ENCODE assay signal across 29 mouse cellular contexts in the genomic region with DNA sequence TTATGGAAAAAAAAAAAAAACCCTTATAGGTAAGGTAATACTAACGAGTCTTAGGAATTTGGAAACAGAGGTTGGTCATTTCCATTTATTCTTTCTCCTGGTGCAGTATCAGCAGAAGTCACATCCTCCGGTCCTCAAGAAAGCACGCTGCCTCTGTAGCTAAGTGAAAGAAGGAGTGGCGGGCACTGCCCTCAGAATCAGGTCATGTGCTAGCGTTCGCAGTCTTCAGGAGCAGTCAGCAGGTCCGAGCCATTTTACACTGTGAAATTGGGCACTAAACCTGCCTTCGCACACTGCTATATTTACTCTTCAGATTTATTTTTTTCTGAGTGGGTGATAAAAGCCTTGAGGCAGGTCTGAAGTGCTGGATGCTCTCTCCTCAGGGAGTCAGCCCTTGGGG. TPM values are rescaled to one million over a fixed set of nuclear protein-coding genes. Genes with fewer than 3 reads are reported as not detected.
DNase-seq lines count a peak whose midpoint lies in the region; ATAC-seq and TF ChIP-seq lines count a peak whose summit lies in the region.
"Had no signal": no experiment of that assay in that cellular context is flagged by ENCODE, and none has a peak within 500 bp of the region (broad histone marks: within the 10 kb centered on the region; RNA-seq: fewer than 3 reads in every experiment).

No protein-coding gene starts in this region.

- WGBS in liver, embryonic 15.5 days (ENCODE audit: insufficient replicate concordance) = 48% methylated on average over 8 of the region's 8 CpGs
- WGBS in liver, embryonic 11.5 days = 70% methylated on average over 8 of the region's 8 CpGs
- WGBS in liver, postnatal 0 days (ENCODE audit: insufficient replicate concordance) = 61% methylated on average over 8 of the region's 8 CpGs

- no peak for DNase-seq in frontal cortex, adult 2 months (ENCODE audit: extremely low spot score in 1 of 2, low spot score in 1 of 2)
- DNase-seq in liver, embryonic 11.5 days (ENCODE audit: low spot score) = no peak
- DNase-seq in liver, postnatal 0 days = no peak
- DNase-seq in testis, postnatal 10 days (ENCODE audit: low spot score) = no peak
- no peak for DNase-seq in right cerebral cortex, postnatal 10 days (ENCODE audit: low spot score in 2 of 2)
- DNase-seq: adrenal gland, adult 8-10 months; cerebellum, adult 11 months; cerebellum, adult 9-10 months; gastrocnemius, postnatal 10 days; heart, postnatal 36 days; kidney, adult 9 months; kidney, postnatal 25 days; lung, adult 18-20 months; lung, postnatal 4 days; retina, postnatal 1 day; spleen, adult 18-20 months; thymus, postnatal 4 days had no signal

- ATAC-seq in frontal cortex, adult (ENCODE audit: low TSS enrichment) = peak; percentile 66
- ATAC-seq in liver, embryonic 15.5 days (ENCODE audit: insufficient read depth) = no peak
- ATAC-seq in liver, embryonic 11.5 days (replicated peaks; ENCODE audit: low FRiP score) = no peak
- ATAC-seq in liver, postnatal 0 days = no peak
- ATAC-seq: forebrain, embryonic 16.5 days; intestine, postnatal 0 days; lung, postnatal 0 days had no signal

- TF ChIP-seq CTCF in liver, postnatal 0 days (IDR thresholded peaks at IDR 0.05; ENCODE audit: low read depth) = no peak

- H3K4me1 ChIP-seq in liver, embryonic 15.5 days (replicated peaks) = no peaks in the 10 kb centered on the region
- H3K4me1 ChIP-seq in liver, embryonic 11.5 days (replicated peaks; ENCODE audit: control insufficient read depth, insufficient read depth, low read length) = no peaks in the 10 kb centered on the region
- 0 out of 2 replicates have a peak, but pooled peaks cover 2% of the 10 kb centered on the region for H3K4me1 ChIP-seq in liver, postnatal 0 days (ENCODE audit: insufficient read depth)
- H3K4me1 ChIP-seq: hindbrain, embryonic 13.5 days; limb, embryonic 15.5 days; midbrain, embryonic 12.5 days had no signal

- 0 out of 2 replicates have a peak overlapping the region, but pooled peaks have one; percentile 14 for H3K4me2 ChIP-seq in liver, embryonic 15.5 days
- H3K4me2 ChIP-seq in liver, embryonic 11.5 days = no peak overlapping the region; the same call in 1 of the 2 replicates
- H3K4me2 ChIP-seq in liver, postnatal 0 days (ENCODE audit: low read depth, low read length) = peak overlapping the region; percentile 44; the same call in 1 of the 2 replicates
- H3K4me2 ChIP-seq in myocyte (ENCODE audit: low read depth) = peak overlapping the region; percentile 60
- H3K4me2 ChIP-seq: heart, embryonic 11.5 days; hindbrain, embryonic 13.5 days; limb, embryonic 15.5 days; midbrain, embryonic 12.5 days had no signal

- no peaks in the 10 kb centered on the region for H3K36me3 ChIP-seq in liver, embryonic 15.5 days (replicated peaks)
- no peaks in the 10 kb centered on the region for H3K36me3 ChIP-seq in liver, embryonic 11.5 days (ENCODE audit: control insufficient read depth, insufficient read depth, low read length)
- H3K36me3 ChIP-seq in liver, postnatal 0 days (replicated peaks; ENCODE audit: insufficient read depth, low read length) = no peaks in the 10 kb centered on the region
- peaks cover 6% of the 10 kb centered on the region for H3K36me3 ChIP-seq in myocyte (ENCODE audit: control insufficient read depth, insufficient read depth)
- H3K36me3 ChIP-seq: G1E; limb, embryonic 15.5 days had no signal

- H3K27ac ChIP-seq in liver, embryonic 15.5 days (replicated peaks) = no peak overlapping the region
- H3K27ac ChIP-seq in liver, embryonic 11.5 days (ENCODE audit: low read depth, low read length) = no peak overlapping the region
- no peak overlapping the region for H3K27ac ChIP-seq in liver, postnatal 0 days (ENCODE audit: low read depth)
- H3K27ac ChIP-seq: hindbrain, embryonic 13.5 days; limb, embryonic 15.5 days; midbrain, embryonic 12.5 days had no signal

- H3K4me3 ChIP-seq in liver, embryonic 15.5 days (replicated peaks) = no peak overlapping the region
- no peak overlapping the region for H3K4me3 ChIP-seq in liver, embryonic 11.5 days (ENCODE audit: low read depth, low read length)
- H3K4me3 ChIP-seq in liver, postnatal 0 days (ENCODE audit: low read depth, low read length) = no peak overlapping the region
- no peak overlapping the region for H3K4me3 ChIP-seq in myocyte
- H3K4me3 ChIP-seq: erythroblast, embryonic 14.5 days; hindbrain, embryonic 13.5 days; limb, embryonic 15.5 days; midbrain, embryonic 12.5 days had no signal

- no peak for TF ChIP-seq EP300 in liver, postnatal 0 days (IDR thresholded peaks at IDR 0.05; ENCODE audit: low read depth)

- no peaks in the 10 kb centered on the region for H3K27me3 ChIP-seq in liver, embryonic 15.5 days
- no peaks in the 10 kb centered on the region for H3K27me3 ChIP-seq in liver, embryonic 11.5 days (replicated peaks; ENCODE audit: control insufficient read depth, insufficient read depth, low read length)
- no peaks in the 10 kb centered on the region for H3K27me3 ChIP-seq in liver, postnatal 0 days (ENCODE audit: insufficient read depth, low read length)
- H3K27me3 ChIP-seq in myocyte (ENCODE audit: control insufficient read depth, insufficient read depth, insufficient read length) = no peaks in the 10 kb centered on the region
- H3K27me3 ChIP-seq: hindbrain, embryonic 13.5 days; limb, embryonic 15.5 days; midbrain, embryonic 12.5 days had no signal

- no peak overlapping the region for H3K9ac ChIP-seq in liver, embryonic 15.5 days
- H3K9ac ChIP-seq in liver, embryonic 11.5 days (ENCODE audit: low read depth, low read length) = no peak overlapping the region
- no peak overlapping the region for H3K9ac ChIP-seq in liver, postnatal 0 days (replicated peaks)
- H3K9ac ChIP-seq: hindbrain, embryonic 13.5 days; limb, embryonic 15.5 days; midbrain, embryonic 12.5 days had no signal

- TF ChIP-seq POLR2A in myocyte (IDR thresholded peaks at IDR 0.05; ENCODE audit: insufficient read length, low read depth) = no peak

- H3ac ChIP-seq in myocyte (ENCODE audit: control insufficient read depth, insufficient read length) = no peak overlapping the region

- no peaks in the 10 kb centered on the region for H3K9me3 ChIP-seq in liver, embryonic 15.5 days (replicated peaks)
- H3K9me3 ChIP-seq in liver, embryonic 11.5 days (ENCODE audit: control insufficient read depth, low read length) = no peaks in the 10 kb centered on the region
- no peaks in the 10 kb centered on the region for H3K9me3 ChIP-seq in liver, postnatal 0 days (ENCODE audit: low read length)
- H3K9me3 ChIP-seq: G1E; hindbrain, embryonic 13.5 days; limb, embryonic 15.5 days; midbrain, embryonic 12.5 days had no signal

- no peaks in the 10 kb centered on the region for H3K79me2 ChIP-seq in myocyte (ENCODE audit: control insufficient read depth, insufficient read depth)

TF ChIP-seq in myocyte, 11 proteins besides CTCF, POLR2A, EP300 and RAD21:
- TF ChIP-seq TCF3 (IDR thresholded peaks at IDR 0.05; ENCODE audit: insufficient read length, low read depth) = no peak
- no peak for TF ChIP-seq REST (IDR thresholded peaks at IDR 0.05; ENCODE audit: insufficient read depth, insufficient read length)
- TF ChIP-seq E2F4 (IDR thresholded peaks at IDR 0.05; ENCODE audit: insufficient read depth) = no peak
- no peak for TF ChIP-seq SRF (IDR thresholded peaks at IDR 0.05; ENCODE audit: control insufficient read depth, insufficient read length, low read depth)
- TF ChIP-seq CEBPB (IDR thresholded peaks at IDR 0.05; ENCODE audit: insufficient read depth, poor library complexity, severe bottlenecking) = no peak
- TF ChIP-seq MAX (IDR thresholded peaks at IDR 0.05; ENCODE audit: low read depth) = no peak
- TF ChIP-seq POLR2AphosphoS2 (IDR thresholded peaks at IDR 0.05; ENCODE audit: insufficient read length, low read depth) = no peak
- no peak for TF ChIP-seq USF1 (IDR thresholded peaks at IDR 0.05; ENCODE audit: low read depth)
- TF ChIP-seq TCF12 (IDR thresholded peaks at IDR 0.05; ENCODE audit: insufficient read depth, poor library complexity, severe bottlenecking) = no peak
- TF ChIP-seq MYOG (IDR thresholded peaks at IDR 0.05; ENCODE audit: control insufficient read depth in 1 of 3, insufficient read depth in 1 of 3, insufficient read length in 2 of 3, low read depth in 2 of 3) = no peak
- TF ChIP-seq MYOD1 (IDR thresholded peaks at IDR 0.05; ENCODE audit: control insufficient read depth in 1 of 3, insufficient read length in 2 of 3, low read depth in 2 of 3) = no peak

RNA-seq across cellular contexts. Expression of a gene that starts 20.9 kb away (rescaled TPM):
- polyA plus RNA-seq in frontal cortex, adult 2 months (2012; rRNA removed) = 20.1 and 20.2 TPM in 2 replicates
- polyA plus RNA-seq in liver, embryonic 15.5 days (2015; fragmentation: Nextera tagmentation; extraction: Ambion mirVana) = 15.2 and 15.7 TPM in 2 replicates
- polyA plus RNA-seq in liver, embryonic 11.5 days (2014; fragmentation: Nextera tagmentation; extraction: Ambion mirVana) = 37.5 and 40.9 TPM in 2 replicates
- polyA plus RNA-seq in liver, postnatal 0 days (2015; fragmentation: Nextera tagmentation; extraction: Ambion mirVana) = 7.9 and 9.2 TPM in 2 replicates
- polyA plus RNA-seq in myocyte (2012; fragmentation: generic; extraction: Trizol) = 10.3 TPM

RNA-seq across cellular contexts. Expression of a gene that starts 21.6 kb away (rescaled TPM):
- polyA plus RNA-seq in frontal cortex, adult 2 months (2012; rRNA removed) = 396 and 409 TPM in 2 replicates
- 437 and 514 TPM in 2 replicates for polyA plus RNA-seq in liver, embryonic 15.5 days (2015; fragmentation: Nextera tagmentation; extraction: Ambion mirVana)
- polyA plus RNA-seq in liver, embryonic 11.5 days (2014; fragmentation: Nextera tagmentation; extraction: Ambion mirVana) = 814 and 841 TPM in 2 replicates
- 805 and 808 TPM in 2 replicates for polyA plus RNA-seq in liver, postnatal 0 days (2015; fragmentation: Nextera tagmentation; extraction: Ambion mirVana)
- 361 TPM for polyA plus RNA-seq in myocyte (2012; fragmentation: generic; extraction: Trizol)

RNA-seq across cellular contexts. Expression of a gene that starts 39.9 kb away (rescaled TPM):
- polyA plus RNA-seq in frontal cortex, adult 2 months (2012; rRNA removed) = 54.7 and 55.7 TPM in 2 replicates
- 2.0 and 2.3 TPM in 2 replicates for polyA plus RNA-seq in liver, embryonic 15.5 days (2015; fragmentation: Nextera tagmentation; extraction: Ambion mirVana)
- 1.4 and 1.7 TPM in 2 replicates for polyA plus RNA-seq in liver, embryonic 11.5 days (2014; fragmentation: Nextera tagmentation; extraction: Ambion mirVana)
- polyA plus RNA-seq in liver, postnatal 0 days (2015; fragmentation: Nextera tagmentation; extraction: Ambion mirVana) = 2.9 and 3.2 TPM in 2 replicates
- 37.2 TPM for polyA plus RNA-seq in myocyte (2012; fragmentation: generic; extraction: Trizol)
- polyA plus RNA-seq: erythroblast, embryonic 14.5 days; G1E had no signal
